Mouse (Mus musculus): ENCODE results near the gene Gm21750. TPM values are rescaled to one million over a fixed set of nuclear protein-coding genes. Genes with fewer than 3 reads are reported as not detected.

Gm21750 gene
- polyA plus RNA-seq, 2 experiments, result not detected

- no peak overlapping the region for H3K9ac ChIP-seq (replicated peaks)
- H3K4me2 ChIP-seq (ENCODE audit: low read depth), result no peak overlapping the region
- no peak overlapping the region for H3K4me3 ChIP-seq (ENCODE audit: insufficient read depth in 1 of 2, low read depth in 2 of 2, low read length in 2 of 2)
- no peak for TF ChIP-seq CTCF (IDR thresholded peaks at IDR 0.05; ENCODE audit: low read depth)
- no peak for TF ChIP-seq EP300 (IDR thresholded peaks at IDR 0.05; ENCODE audit: low read depth)
- no peaks in the 10 kb centered on the region for H3K36me3 ChIP-seq (replicated peaks; ENCODE audit: control insufficient read depth, insufficient read depth, low read depth)
- H3K4me1 ChIP-seq (replicated peaks; ENCODE audit: control insufficient read depth in 2 of 2, insufficient read depth in 2 of 2, low read length in 1 of 2), result no peaks in the 10 kb centered on the region
- H3K27ac ChIP-seq, result no peak overlapping the region
- no peaks in the 10 kb centered on the region for H3K9me3 ChIP-seq (ENCODE audit: control insufficient read depth, low read length)
- DNase-seq (ENCODE audit: low read depth in 3 of 3, low spot score in 3 of 3) (no peak), ATAC-seq (ENCODE audit: insufficient read depth) (no peak)
- H3K27me3 ChIP-seq (ENCODE audit: control insufficient read depth, insufficient read depth, low read length), result no peaks in the 10 kb centered on the region
- 52% methylated on average over 9 of the region's 9 CpGs for WGBS (ENCODE audit: insufficient replicate concordance)
These were observed 28.3 kb upstream of the Gm21750 start for GRCm38 (mm10) chr14:73632648-73633263.

DNA sequence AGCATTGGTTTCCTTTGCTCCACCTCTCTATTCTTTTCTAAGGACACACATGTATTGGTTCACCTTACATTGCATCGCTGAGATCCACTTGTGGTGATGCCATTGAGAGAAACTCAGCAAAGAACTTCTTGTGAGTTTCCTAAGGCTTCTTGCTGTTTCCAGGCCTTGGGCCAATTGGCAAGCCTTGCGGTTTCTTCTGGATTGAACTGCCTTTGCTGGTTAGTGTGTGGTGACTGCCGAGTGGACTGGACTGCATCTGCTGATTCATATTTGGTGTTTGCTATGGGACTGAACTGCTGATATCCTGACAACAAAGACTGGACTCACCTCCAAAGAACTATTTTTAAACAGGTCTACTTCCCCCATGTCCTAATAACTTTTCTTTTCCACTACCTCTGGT is 26.7 kb upstream of the Gm21750 start:
- no peak for ATAC-seq (ENCODE audit: insufficient read depth)
- no peaks in the 10 kb centered on the region for H3K27me3 ChIP-seq (ENCODE audit: control insufficient read depth, insufficient read depth, low read length)

GRCm38 (mm10) chr14:73637460-73637859 is 23.6 kb upstream of the Gm21750 start:
- no peak for TF ChIP-seq EP300 (IDR thresholded peaks at IDR 0.05; ENCODE audit: low read depth)
- peak; percentile 42 for TF ChIP-seq CTCF (IDR thresholded peaks at IDR 0.05; ENCODE audit: low read depth)
- H3K4me3 ChIP-seq (ENCODE audit: insufficient read depth in 1 of 2, low read depth in 2 of 2, low read length in 2 of 2), result no peak overlapping the region
- peak in 1 of 3 experiments; percentile 3 for DNase-seq (ENCODE audit: low read depth in 3 of 3, low spot score in 3 of 3)
- H3K36me3 ChIP-seq (replicated peaks; ENCODE audit: control insufficient read depth, insufficient read depth, low read depth), result no peaks in the 10 kb centered on the region
- H3K27ac ChIP-seq, result no peak overlapping the region
- H3K4me1 ChIP-seq (replicated peaks; ENCODE audit: control insufficient read depth in 2 of 2, insufficient read depth in 2 of 2, low read length in 1 of 2), result no peaks in the 10 kb centered on the region
- H3K27me3 ChIP-seq (ENCODE audit: control insufficient read depth, insufficient read depth, low read length), result no peaks in the 10 kb centered on the region
- no peak for ATAC-seq (ENCODE audit: insufficient read depth)
- no peak overlapping the region for H3K4me2 ChIP-seq (ENCODE audit: low read depth)
- no peak overlapping the region for H3K9ac ChIP-seq (replicated peaks)
- H3K9me3 ChIP-seq (ENCODE audit: control insufficient read depth, low read length), result no peaks in the 10 kb centered on the region

More for the DNA sequence above, 26.7 kb upstream of the Gm21750 start:
- H3K4me3 ChIP-seq (ENCODE audit: insufficient read depth in 1 of 2, low read depth in 2 of 2, low read length in 2 of 2), result no peak overlapping the region
- no peaks in the 10 kb centered on the region for H3K9me3 ChIP-seq (ENCODE audit: control insufficient read depth, low read length)
- H3K4me2 ChIP-seq (ENCODE audit: low read depth), result no peak overlapping the region
- H3K36me3 ChIP-seq (replicated peaks; ENCODE audit: control insufficient read depth, insufficient read depth, low read depth), result no peaks in the 10 kb centered on the region
- H3K4me1 ChIP-seq (replicated peaks; ENCODE audit: control insufficient read depth in 2 of 2, insufficient read depth in 2 of 2, low read length in 1 of 2), result no peaks in the 10 kb centered on the region
- no peak overlapping the region for H3K27ac ChIP-seq
- H3K9ac ChIP-seq (replicated peaks), result no peak overlapping the region
- no peak for DNase-seq (ENCODE audit: low read depth in 3 of 3, low spot score in 3 of 3)
- WGBS (ENCODE audit: insufficient replicate concordance), result 74% methylated on average over 3 of the region's 3 CpGs
- no peak for TF ChIP-seq EP300 (IDR thresholded peaks at IDR 0.05; ENCODE audit: low read depth)

DNA sequence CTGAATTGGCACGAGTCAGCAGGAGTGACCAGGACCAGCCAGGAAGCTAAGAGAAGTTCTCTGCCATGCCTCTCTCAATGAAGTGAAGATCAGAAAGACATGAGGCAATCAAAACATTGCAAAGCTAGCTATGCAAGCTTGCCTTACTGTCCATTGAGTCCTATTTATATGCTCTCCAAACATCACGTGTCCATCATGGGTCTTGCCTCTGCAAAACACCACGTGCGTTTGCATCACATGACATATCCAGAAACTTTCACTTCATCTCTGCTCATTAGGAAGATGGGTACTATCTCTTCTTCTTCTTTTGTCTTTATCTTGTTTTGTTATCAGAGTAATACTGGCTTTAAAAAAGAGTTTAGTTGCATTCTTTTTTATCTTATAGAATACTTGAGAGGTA is 10.8 kb upstream of the Gm21750 start:
- Histone ChIP-seq H3K9me3 (ENCODE audit: control insufficient read depth, low read length) (no peaks in the 10 kb centered on the region), H3K4me2 (ENCODE audit: low read depth) (no peak overlapping the region), H3K27ac (no peak overlapping the region), H3K4me1 (replicated peaks; ENCODE audit: control insufficient read depth in 2 of 2, insufficient read depth in 2 of 2, low read length in 1 of 2) (no peaks in the 10 kb centered on the region), H3K9ac (replicated peaks) (no peak overlapping the region), H3K36me3 (replicated peaks; ENCODE audit: control insufficient read depth, insufficient read depth, low read depth) (no peaks in the 10 kb centered on the region), H3K27me3 (ENCODE audit: control insufficient read depth, insufficient read depth, low read length) (no peaks in the 10 kb centered on the region), H3K4me3 (ENCODE audit: insufficient read depth in 1 of 2, low read depth in 2 of 2, low read length in 2 of 2) (no peak overlapping the region)
- WGBS (ENCODE audit: insufficient replicate concordance), result 58% methylated on average over 4 of the region's 4 CpGs
- no peak for ATAC-seq (ENCODE audit: insufficient read depth)
- DNase-seq (ENCODE audit: low read depth in 3 of 3, low spot score in 3 of 3), result no peak
- no peak for TF ChIP-seq EP300 (IDR thresholded peaks at IDR 0.05; ENCODE audit: low read depth)
- TF ChIP-seq CTCF (IDR thresholded peaks at IDR 0.05; ENCODE audit: low read depth), result no peak

DNA sequence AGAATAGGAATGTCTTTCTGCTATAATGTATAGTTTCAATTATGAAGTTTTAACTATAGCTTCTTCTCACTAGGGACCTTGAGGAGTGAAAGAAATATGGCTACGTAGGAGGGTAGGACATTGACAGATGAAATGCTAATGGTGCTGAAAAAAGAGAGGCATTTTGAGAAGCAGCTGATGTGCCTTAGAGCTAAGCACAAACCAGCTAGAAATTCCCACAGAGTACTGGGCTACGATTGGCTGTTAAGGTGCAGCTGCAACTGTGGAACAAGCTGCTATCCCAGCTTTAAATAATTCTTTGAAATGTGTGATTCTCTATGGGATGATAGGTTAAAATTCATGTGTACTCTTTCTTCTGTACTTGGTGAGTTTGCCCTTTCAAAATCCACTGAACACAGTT is 9.1 kb downstream of the Gm21750 start:
- no peak overlapping the region for H3K4me2 ChIP-seq (ENCODE audit: low read depth)
- DNase-seq (ENCODE audit: low read depth in 3 of 3, low spot score in 3 of 3) (no peak), ATAC-seq (ENCODE audit: insufficient read depth) (no peak)
- WGBS (ENCODE audit: insufficient replicate concordance), result 54% methylated on average over 2 of the region's 2 CpGs
- no peak for TF ChIP-seq CTCF (IDR thresholded peaks at IDR 0.05; ENCODE audit: low read depth)
- TF ChIP-seq EP300 (IDR thresholded peaks at IDR 0.05; ENCODE audit: low read depth), result no peak
- H3K9me3 ChIP-seq (ENCODE audit: control insufficient read depth, low read length), result no peaks in the 10 kb centered on the region
- no peak overlapping the region for H3K27ac ChIP-seq
- H3K27me3 ChIP-seq (ENCODE audit: control insufficient read depth, insufficient read depth, low read length), result no peaks in the 10 kb centered on the region
- H3K9ac ChIP-seq (replicated peaks), result no peak overlapping the region
- no peaks in the 10 kb centered on the region for H3K4me1 ChIP-seq (replicated peaks; ENCODE audit: control insufficient read depth in 2 of 2, insufficient read depth in 2 of 2, low read length in 1 of 2)
- H3K36me3 ChIP-seq (replicated peaks; ENCODE audit: control insufficient read depth, insufficient read depth, low read depth), result no peaks in the 10 kb centered on the region
- H3K4me3 ChIP-seq (ENCODE audit: insufficient read depth in 1 of 2, low read depth in 2 of 2, low read length in 2 of 2), result no peak overlapping the region
